Mouse (Mus musculus): ENCODE measurements around the gene Gm10392.

Gm10392 gene

GRCm38 (mm10) chr11:77508068-77509021 lies 10.7 kb downstream of the Gm10392 start:
- in situ Hi-C loops (cut with MboI), result no loop called here

GRCm38 (mm10) chr11:77507426-77507825 lies 11.6 kb downstream of the Gm10392 start:
- in situ Hi-C loops (cut with MboI), result no loop called here

- in situ Hi-C loops (cut with MboI), result no loop called here
These were observed 12.1 kb downstream of the Gm10392 start for GRCm38 (mm10) chr11:77506941-77507340.

GRCm38 (mm10) chr11:77506273-77506672 lies 12.7 kb downstream of the Gm10392 start:
- in situ Hi-C loops (cut with MboI), result no loop called here

GRCm38 (mm10) chr11:77505291-77505980 lies 13.6 kb downstream of the Gm10392 start:
- in situ Hi-C loops (cut with MboI), result no loop called here

GRCm38 (mm10) chr11:77504377-77504776 lies 14.6 kb downstream of the Gm10392 start:
- in situ Hi-C loops (cut with MboI), result no loop called here

- in situ Hi-C loops (cut with MboI), result no loop called here
These were observed 15.5 kb downstream of the Gm10392 start for GRCm38 (mm10) chr11:77503511-77503910.

- in situ Hi-C loops (cut with MboI), result no loop called here
These were observed 16.5 kb downstream of the Gm10392 start for GRCm38 (mm10) chr11:77502481-77502880.

GRCm38 (mm10) chr11:77501971-77502370 lies 17.0 kb downstream of the Gm10392 start:
- in situ Hi-C loops (cut with MboI), result no loop called here

- in situ Hi-C loops (cut with MboI), result no loop called here
These were observed 17.6 kb downstream of the Gm10392 start for GRCm38 (mm10) chr11:77501392-77501791.

- in situ Hi-C loops (cut with MboI), result no loop called here
These were observed 18.4 kb downstream of the Gm10392 start for GRCm38 (mm10) chr11:77500361-77501325.

GRCm38 (mm10) chr11:77499354-77499753 lies 19.6 kb downstream of the Gm10392 start:
- in situ Hi-C loops (cut with MboI), result no loop called here

GRCm38 (mm10) chr11:77498261-77499139 lies 20.5 kb downstream of the Gm10392 start:
- in situ Hi-C loops (cut with MboI), result no loop called here

GRCm38 (mm10) chr11:77497851-77498250 lies 21.1 kb downstream of the Gm10392 start:
- in situ Hi-C loops (cut with MboI), result no loop called here

- in situ Hi-C loops (cut with MboI), result no loop called here
These were observed 21.6 kb downstream of the Gm10392 start for GRCm38 (mm10) chr11:77497341-77497756.

- in situ Hi-C loops (cut with MboI), result no loop called here
These were observed 23.5 kb downstream of the Gm10392 start for GRCm38 (mm10) chr11:77495507-77495906.

GRCm38 (mm10) chr11:77494782-77495181 lies 24.2 kb downstream of the Gm10392 start:
- in situ Hi-C loops (cut with MboI), result no loop called here

- in situ Hi-C loops (cut with MboI), result no loop called here
These were observed 24.7 kb downstream of the Gm10392 start for GRCm38 (mm10) chr11:77494344-77494676.

- in situ Hi-C loops (cut with MboI), result no loop called here
These were observed 25.3 kb downstream of the Gm10392 start, which contains the start of gene Git1 for GRCm38 (mm10) chr11:77493512-77494343. TSS of gene Git1 (plus strand) at chr11:77493562.

GRCm38 (mm10) chr11:77492911-77493332 lies 26.1 kb downstream of the Gm10392 start:
- in situ Hi-C loops (cut with MboI), result no loop called here

All from mature B cell (primary cell).